Mouse (Mus musculus) 416B (cell line): ENCODE results near the gene Zfp526.

Experiments
- DNase-seq: peaks from one replicate; pipeline ENCODE4 v3.0.0; 2011; ENCODE audit warnings: low read depth

Gene Zfp526

GRCm38 (mm10) chr7:25267751-25268463, 46.7 kb downstream of the Zfp526 start:
- DNase-seq: peak; percentile 100

DNA sequence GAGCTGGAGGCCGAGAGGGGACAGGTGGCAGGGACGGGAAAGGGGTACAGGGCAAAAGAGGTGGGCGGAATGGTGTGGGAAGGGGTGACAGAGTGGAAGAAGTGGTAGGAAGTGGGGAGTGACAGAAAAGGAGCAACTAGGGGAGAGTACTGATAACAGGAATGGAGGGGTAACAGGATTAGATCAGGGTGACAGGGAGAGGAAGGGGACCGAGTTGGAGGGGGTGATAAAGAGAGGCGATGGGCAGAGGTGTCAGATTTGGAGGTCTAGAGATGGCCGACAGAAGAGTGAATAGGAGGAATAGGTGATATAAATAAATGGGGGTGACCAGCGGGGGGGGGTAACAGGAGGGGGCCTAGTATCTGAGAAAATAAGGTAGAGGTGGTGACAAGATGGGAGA, 47.4 kb downstream of the Zfp526 start:
- no peak for DNase-seq

DNA sequence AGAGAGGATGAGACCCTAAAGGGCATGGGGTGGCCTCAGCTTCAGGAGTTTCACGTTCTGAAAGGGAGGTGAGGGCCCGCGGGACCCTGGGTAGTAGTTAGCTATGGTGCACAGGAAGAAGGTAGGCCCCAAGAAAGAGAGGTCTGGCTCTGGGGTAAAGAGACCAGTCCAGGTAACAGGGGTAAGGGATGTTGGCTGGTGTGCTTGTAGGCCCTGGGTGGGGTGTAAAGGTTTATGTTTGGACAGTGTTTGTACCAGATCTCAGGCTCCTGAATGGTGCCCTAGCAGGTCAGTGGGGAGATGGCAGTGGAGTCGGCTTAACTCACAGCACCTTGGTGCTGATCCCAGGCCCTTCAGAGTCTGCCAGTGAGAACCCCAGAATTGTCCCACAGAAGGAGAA, 47.8 kb downstream of the Zfp526 start:
- peak; percentile 32 for DNase-seq

DNA sequence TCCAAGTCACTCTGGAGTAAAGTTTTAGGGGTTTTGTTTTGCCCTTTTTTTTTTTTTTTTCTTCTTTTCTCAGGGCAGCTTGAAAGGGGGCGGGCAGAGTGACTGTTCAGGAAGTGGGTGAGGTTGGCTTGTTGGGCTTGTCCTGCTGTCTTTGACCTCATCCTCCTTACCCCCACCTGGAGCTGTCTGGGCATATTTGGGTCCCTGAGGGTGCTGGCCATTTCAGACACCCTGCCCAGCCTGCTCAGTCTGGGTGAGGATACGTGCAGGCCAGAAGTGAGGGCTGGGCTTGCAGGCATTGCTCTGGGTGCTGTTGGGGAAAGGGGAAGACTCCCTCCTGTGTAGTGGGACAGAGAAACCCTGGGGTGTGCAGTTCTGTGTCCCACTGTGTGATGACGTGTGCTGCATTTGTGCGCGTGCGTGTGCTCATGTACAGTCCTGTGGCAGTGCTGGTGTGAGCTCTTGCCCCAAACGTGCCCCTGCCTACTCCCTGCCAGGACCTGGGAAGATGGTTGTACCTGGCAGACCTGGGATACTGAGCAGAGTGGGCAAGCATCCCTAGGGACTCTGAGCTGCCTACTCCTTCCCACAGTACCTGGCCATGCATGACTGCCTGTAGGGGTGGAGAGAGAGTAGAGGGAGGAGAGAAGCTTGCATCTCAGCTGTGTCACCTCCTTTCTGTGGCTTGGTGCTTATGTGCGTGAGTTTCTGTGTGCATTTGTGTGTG, 48.5 kb downstream of the Zfp526 start:
- peak; percentile 73 for DNase-seq

DNA sequence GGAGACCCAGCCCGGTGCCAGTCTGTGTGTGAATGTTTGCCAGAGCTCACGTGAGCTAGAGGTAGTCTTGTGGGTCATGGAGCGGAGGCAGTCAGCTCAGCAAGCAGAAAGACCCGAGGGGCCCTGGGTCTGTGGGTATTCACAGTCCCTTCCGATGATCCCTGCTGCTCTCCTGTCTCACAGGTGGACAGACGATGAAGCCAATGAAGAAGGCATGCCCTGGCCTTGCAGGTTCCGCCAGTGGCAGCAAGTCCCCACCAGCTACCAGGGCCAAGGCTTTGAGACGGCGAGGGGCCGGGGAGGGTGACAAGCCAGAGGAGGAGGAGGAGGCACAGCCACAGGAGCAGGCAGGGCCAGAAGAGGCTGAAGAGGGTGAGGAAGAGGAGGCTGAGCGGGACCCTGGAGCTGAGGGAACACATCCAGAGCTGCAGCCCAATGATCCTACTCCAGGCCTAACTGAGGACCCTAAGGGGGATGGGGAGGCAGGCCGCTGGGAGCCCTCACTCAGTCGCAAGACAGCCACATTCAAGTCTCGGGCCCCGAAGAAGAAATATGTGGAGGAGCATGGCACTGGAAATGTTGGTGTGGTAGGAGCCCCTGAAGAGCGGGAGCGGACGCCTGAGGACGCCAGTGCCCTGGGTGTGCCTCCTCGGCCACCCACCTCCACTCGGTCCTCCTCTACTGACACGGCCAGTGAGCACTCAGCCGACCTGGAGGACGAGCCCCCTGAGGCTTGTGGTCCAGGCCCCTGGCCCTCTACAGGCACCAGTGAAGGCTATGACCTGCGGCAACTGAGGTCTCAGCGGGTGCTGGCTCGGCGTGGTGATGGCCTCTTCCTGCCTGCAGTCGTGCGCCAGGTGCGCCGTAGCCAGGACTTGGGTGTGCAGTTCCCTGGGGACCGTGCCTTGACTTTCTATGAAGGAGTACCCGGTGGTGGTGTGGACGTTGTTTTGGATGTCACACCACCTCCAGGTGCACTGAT, 49.7 kb downstream of the Zfp526 start:
- DNase-seq: no peak

DNA sequence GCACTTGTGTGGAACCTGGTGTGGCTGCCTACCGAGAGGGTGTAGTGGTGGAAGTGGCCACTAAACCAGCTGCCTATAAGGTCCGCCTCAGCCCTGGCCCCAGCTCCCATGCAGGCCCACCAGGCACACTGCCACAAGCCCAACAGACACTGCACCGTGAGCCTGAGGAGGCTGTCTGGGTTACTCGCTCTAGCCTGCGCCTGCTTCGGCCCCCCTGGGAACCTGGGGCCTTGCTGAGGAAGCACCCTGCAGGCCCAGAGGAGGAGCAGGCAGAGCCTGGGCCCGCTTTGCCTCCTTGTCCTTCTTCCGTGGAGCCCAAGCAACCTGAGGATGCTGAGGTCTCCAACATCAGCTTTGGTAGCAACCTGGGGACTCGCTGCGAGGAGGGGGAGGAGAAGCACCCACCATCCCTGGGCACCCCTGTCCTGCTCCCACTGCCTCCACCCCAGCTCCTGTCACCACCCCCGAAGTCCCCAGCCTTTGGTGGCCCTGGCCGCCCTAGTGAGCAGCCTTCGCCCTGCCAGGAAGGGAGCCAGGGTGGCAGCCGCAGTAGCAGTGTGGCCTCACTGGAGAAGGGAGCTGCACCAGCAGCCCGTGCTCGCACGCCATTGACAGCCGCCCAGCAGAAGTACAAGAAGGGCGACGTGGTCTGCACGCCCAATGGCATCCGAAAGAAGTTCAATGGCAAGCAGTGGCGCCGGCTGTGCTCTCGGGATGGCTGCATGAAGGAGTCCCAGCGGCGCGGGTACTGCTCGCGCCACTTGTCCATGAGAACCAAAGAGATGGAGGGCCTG, 50.6 kb downstream of the Zfp526 start:
- DNase-seq: no peak

DNA sequence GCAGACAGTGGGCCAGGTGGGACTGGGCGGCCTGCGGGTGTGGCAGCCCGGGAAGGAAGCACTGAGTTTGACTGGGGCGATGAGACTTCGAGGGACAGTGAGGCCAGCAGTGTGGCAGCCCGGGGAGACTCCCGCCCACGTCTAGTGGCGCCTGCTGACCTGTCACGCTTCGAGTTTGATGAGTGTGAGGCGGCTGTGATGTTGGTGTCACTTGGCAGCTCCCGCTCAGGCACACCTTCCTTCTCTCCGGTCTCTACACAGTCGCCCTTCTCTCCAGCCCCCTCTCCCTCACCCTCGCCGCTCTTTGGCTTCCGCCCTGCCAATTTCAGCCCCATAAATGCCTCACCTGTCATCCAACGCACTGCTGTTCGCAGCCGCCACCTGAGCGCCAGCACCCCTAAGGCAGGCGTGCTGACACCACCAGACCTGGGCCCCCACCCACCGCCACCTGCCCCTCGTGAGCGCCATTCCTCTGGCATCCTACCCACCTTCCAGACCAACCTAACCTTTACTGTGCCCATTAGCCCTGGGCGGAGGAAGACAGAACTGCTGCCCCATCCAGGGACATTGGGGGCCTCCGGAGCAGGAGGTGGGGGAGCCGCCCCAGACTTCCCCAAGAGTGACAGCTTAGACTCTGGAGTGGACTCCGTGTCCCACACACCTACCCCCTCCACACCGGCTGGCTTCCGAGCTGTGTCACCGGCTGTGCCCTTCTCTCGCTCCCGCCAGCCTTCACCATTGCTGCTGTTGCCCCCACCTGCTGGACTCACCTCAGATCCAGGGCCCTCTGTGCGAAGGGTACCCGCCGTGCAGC, 51.4 kb downstream of the Zfp526 start:
- no peak for DNase-seq

DNA sequence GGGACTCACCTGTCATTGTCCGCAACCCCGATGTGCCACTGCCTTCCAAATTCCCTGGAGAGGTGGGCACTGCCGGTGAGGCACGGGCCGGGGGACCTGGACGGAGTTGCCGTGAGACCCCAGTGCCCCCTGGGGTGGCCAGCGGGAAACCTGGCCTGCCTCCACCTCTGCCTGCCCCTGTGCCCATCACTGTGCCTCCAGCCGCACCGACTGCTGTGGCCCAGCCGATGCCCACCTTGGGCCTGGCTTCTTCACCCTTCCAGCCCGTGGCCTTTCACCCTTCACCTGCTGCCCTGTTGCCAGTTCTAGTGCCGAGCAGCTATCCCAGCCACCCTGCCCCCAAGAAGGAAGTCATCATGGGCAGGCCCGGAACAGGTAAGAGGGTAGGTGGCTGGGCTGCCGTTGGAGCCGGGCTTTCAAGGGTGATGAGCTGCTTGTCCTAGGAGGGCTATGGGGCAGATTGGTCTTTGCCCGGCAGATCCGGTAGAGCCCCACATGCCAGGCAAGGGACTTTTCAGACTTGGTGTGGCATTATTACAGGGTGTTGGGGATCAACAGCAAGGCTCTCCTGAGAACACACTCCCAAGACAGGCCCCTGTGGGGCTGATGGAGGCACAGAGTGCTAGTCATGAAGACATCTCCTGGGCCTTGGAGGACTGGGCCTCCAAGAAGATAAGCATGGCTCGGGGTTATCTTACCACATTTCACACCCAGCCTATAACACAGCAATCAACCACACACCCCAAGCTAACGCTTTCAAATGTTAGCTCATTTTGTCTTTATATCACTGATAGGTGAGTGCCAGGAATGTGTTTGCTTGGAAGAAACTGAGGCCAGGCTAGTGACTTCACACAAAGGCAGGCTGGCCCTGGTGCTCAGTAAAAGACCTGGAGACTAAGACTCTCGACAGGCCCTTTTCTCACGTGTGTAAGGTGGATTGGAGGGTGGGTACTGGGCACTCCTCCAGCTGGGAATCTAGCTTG, 52.3 kb downstream of the Zfp526 start:
- DNase-seq: no peak

GRCm38 (mm10) chr7:25274571-25274970, 53.3 kb downstream of the Zfp526 start:
- peak; percentile 76 for DNase-seq

DNA sequence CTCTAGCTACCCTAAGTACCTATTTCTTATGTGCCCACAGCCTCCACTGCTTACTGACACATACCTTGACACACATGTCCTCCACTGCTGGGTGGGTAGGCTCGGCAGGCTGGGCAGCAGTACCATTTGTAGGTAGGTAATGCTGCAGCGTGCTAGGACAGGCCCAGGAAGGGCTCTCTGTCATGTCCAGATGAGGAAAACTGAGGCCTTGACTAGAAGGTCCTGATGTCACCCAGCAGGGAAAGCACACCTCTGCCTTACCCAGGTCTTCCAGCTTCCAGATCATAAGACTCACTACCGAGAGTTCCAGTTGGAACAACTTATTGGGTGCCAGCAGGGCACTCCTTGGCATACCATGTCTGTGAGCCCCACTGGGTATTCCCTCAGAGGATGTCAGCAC, 53.8 kb downstream of the Zfp526 start:
- no peak for DNase-seq

DNA sequence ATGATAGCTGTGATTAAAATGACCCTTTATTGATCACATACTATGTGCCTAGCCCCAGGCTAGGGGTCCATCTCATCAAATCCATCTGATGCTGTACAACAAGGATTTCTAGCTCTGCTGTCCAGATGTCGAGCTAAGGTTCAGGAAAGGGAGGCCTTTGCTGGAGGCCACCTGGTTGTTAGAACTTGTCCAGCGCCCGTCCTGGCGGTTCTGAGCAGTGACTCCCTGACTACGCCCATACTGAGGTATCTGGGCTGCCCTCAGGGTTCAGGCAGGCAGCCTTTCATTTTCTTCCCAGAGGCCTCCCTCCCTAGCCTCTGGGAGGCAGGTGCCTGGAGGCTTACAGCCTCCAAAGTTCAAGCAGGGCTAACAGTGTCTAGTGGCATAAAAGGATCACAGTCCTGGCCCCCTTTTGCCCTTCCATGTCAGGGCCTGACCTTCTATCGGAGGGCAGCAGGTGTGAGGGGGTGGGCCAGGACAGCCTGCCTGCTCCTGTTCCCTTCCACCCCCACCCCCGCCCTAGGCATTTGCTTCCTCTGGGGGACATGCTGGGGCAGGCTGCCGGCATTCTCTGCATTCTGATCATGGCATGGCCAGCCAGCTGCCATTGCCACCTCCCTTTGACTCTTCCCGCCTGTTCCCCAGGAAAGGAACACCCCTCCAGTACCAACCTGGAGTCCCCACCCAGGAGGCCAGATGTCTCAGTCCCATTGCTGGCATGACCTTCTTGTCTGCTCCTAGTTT, 54.5 kb downstream of the Zfp526 start:
- DNase-seq: no peak
